11 mouse cellular contexts compared by ENCODE assay signal in genomic region chr10:98417807-98418743, GRCm38 (mm10).
DNase-seq lines count a peak whose midpoint lies in the region; ATAC-seq and TF ChIP-seq lines count a peak whose summit lies in the region.
"Had no signal": no experiment of that assay in that cellular context is flagged by ENCODE, and none has a peak within 500 bp of the region (broad histone marks: within the 10 kb centered on the region; RNA-seq: fewer than 3 reads in every experiment).

No protein-coding gene starts in this region.

- peak; percentile 86 for ATAC-seq in forebrain, embryonic 12.5 days (ENCODE audit: low FRiP score)
- no peak for ATAC-seq in midbrain, embryonic 14.5 days (ENCODE audit: low FRiP score, low TSS enrichment)

- no peaks in the 10 kb centered on the region for H3K4me1 ChIP-seq in CH12.LX (ENCODE audit: control insufficient read depth in 1 of 2, insufficient read depth in 2 of 2)
- no peaks in the 10 kb centered on the region for H3K4me1 ChIP-seq in forebrain, embryonic 12.5 days
- H3K4me1 ChIP-seq in midbrain, embryonic 14.5 days (ENCODE audit: control insufficient read depth, insufficient read depth, low read length), result no peaks in the 10 kb centered on the region

- TF ChIP-seq RAD21 in CH12.LX (IDR thresholded peaks at IDR 0.05; ENCODE audit: low read depth, low read length), result no peak

- DNase-seq in CH12.LX (ENCODE audit: extremely low read depth), result no peak
- DNase-seq in Muller cell, postnatal 12 days (ENCODE audit: inconsistent ontology term), result peak; percentile 76
- peak; percentile 39 for DNase-seq in midbrain, embryonic 14.5 days
- DNase-seq in ovary, postnatal 10 days (ENCODE audit: low spot score), result no peak
- no peak for DNase-seq in gastrocnemius, adult 2 months
- no peak for DNase-seq in adrenal gland, postnatal 36 days
- DNase-seq: kidney, adult 9 months; thymus, postnatal 36 days had no signal

- H3K79me2 ChIP-seq in CH12.LX (replicated peaks; ENCODE audit: control insufficient read depth, extremely low read depth, insufficient read depth, poor library complexity, severe bottlenecking), result no peaks in the 10 kb centered on the region

- H3K4me2 ChIP-seq in CH12.LX (ENCODE audit: insufficient read depth, low read depth, poor library complexity, severe bottlenecking), result peak overlapping the region; percentile 15; the same call in 1 of the 2 replicates
- no peak overlapping the region for H3K4me2 ChIP-seq in forebrain, embryonic 12.5 days
- H3K4me2 ChIP-seq in midbrain, embryonic 14.5 days (ENCODE audit: low read length), result no peak overlapping the region

- no peaks in the 10 kb centered on the region for H3K9me3 ChIP-seq in CH12.LX (replicated peaks; ENCODE audit: low read length)
- no peaks in the 10 kb centered on the region for H3K9me3 ChIP-seq in forebrain, embryonic 12.5 days
- H3K9me3 ChIP-seq in midbrain, embryonic 14.5 days (ENCODE audit: control insufficient read depth, low read length), result no peaks in the 10 kb centered on the region

- TF ChIP-seq POLR2A in CH12.LX (IDR thresholded peaks at IDR 0.05; ENCODE audit: low read depth, low read length), result no peak

- H3K36me3 ChIP-seq in CH12.LX (replicated peaks in 1 of 2; ENCODE audit: control insufficient read depth in 1 of 2, insufficient read depth in 1 of 2, low read length in 1 of 2), result no peaks in the 10 kb centered on the region
- H3K36me3 ChIP-seq in forebrain, embryonic 12.5 days (replicated peaks), result no peaks in the 10 kb centered on the region
- H3K36me3 ChIP-seq in midbrain, embryonic 14.5 days (ENCODE audit: control insufficient read depth, insufficient read depth, low read length), result no peaks in the 10 kb centered on the region

- in situ Hi-C loops in CH12.LX (cut with MboI; ENCODE audit: low pct_ligation_motif_present, low pct_unique_long_range_greater_than_20kb, low sequenced_read_pairs), result no loop called here

- no peak overlapping the region for H3K27ac ChIP-seq in CH12.LX (ENCODE audit: insufficient read depth, low read depth)
- no peak overlapping the region for H3K27ac ChIP-seq in forebrain, embryonic 12.5 days
- 0 out of 2 replicates have a peak overlapping the region, but pooled peaks have one; percentile 32 for H3K27ac ChIP-seq in midbrain, embryonic 14.5 days (replicated peaks; ENCODE audit: low read depth, low read length)
- no peak overlapping the region for H3K27ac ChIP-seq in gastrocnemius, adult 2 months
- H3K27ac ChIP-seq: left cerebral cortex, adult 2 months; liver, embryonic 14.5 days had no signal

- intact Hi-C loops in gastrocnemius, adult 2 months (cut with DNase I), result no loop called here

- TF ChIP-seq CTCF in CH12.LX (conservative IDR thresholded peaks at IDR 0.05 in 1 of 2, IDR thresholded peaks at IDR 0.05 in 1 of 2; ENCODE audit: low read depth in 2 of 2, low read length in 2 of 2), result no peak
- no peak for TF ChIP-seq CTCF in gastrocnemius, adult 2 months (IDR thresholded peaks at IDR 0.05)

- no peak overlapping the region for H3K9ac ChIP-seq in CH12.LX (ENCODE audit: insufficient read depth, low read depth)
- no peak overlapping the region for H3K9ac ChIP-seq in forebrain, embryonic 12.5 days
- no peak overlapping the region for H3K9ac ChIP-seq in midbrain, embryonic 14.5 days (replicated peaks; ENCODE audit: low read length)
- H3K9ac ChIP-seq: liver, embryonic 14.5 days had no signal

- dilution Hi-C loops in CH12.LX (cut with MboI; ENCODE audit: extremely low pct_ligation_motif_present, extremely low pct_unique_long_range_greater_than_20kb, low sequenced_read_pairs), result no loop called here

- TF ChIP-seq EP300 in CH12.LX (IDR thresholded peaks at IDR 0.05; ENCODE audit: low read length), result no peak

- H3K4me3 ChIP-seq in CH12.LX (replicated peaks in 1 of 3; ENCODE audit: low read depth in 2 of 3, low read length in 2 of 3, poor library complexity in 1 of 3), result no peak overlapping the region
- no peak overlapping the region for H3K4me3 ChIP-seq in forebrain, embryonic 12.5 days (replicated peaks)
- H3K4me3 ChIP-seq in midbrain, embryonic 14.5 days (replicated peaks; ENCODE audit: low read depth, low read length), result no peak overlapping the region
- H3K4me3 ChIP-seq in gastrocnemius, adult 2 months, result no peak overlapping the region
- H3K4me3 ChIP-seq: left cerebral cortex, adult 2 months had no signal

- 67% methylated on average over 16 of the region's 17 CpGs for WGBS in forebrain, embryonic 12.5 days
- 53% methylated on average over 16 of the region's 17 CpGs for WGBS in midbrain, embryonic 14.5 days

- H3K27me3 ChIP-seq in CH12.LX (replicated peaks), result no peaks in the 10 kb centered on the region
- H3K27me3 ChIP-seq in forebrain, embryonic 12.5 days, result no peaks in the 10 kb centered on the region
- no peaks in the 10 kb centered on the region for H3K27me3 ChIP-seq in midbrain, embryonic 14.5 days (ENCODE audit: control insufficient read depth, insufficient read depth, low read length)

TF ChIP-seq in CH12.LX, 34 proteins besides CTCF, POLR2A, EP300 and RAD21:
- TF ChIP-seq ZMIZ1 (IDR thresholded peaks at IDR 0.05; ENCODE audit: low read depth, low read length), result no peak
- no peak for TF ChIP-seq RCOR1 (conservative IDR thresholded peaks at IDR 0.05; ENCODE audit: low read depth, low read length)
- no peak for TF ChIP-seq KAT2A (IDR thresholded peaks at IDR 0.05; ENCODE audit: insufficient replicate concordance, low read length)
- no peak for TF ChIP-seq JUN (IDR thresholded peaks at IDR 0.05; ENCODE audit: insufficient read depth, low read depth, low read length)
- TF ChIP-seq BHLHE40 (IDR thresholded peaks at IDR 0.05; ENCODE audit: low read depth, low read length), result no peak
- no peak for TF ChIP-seq ETS1 (conservative IDR thresholded peaks at IDR 0.05; ENCODE audit: low read depth, low read length)
- TF ChIP-seq E2F4 (IDR thresholded peaks at IDR 0.05; ENCODE audit: insufficient replicate concordance, low read depth, low read length), result no peak
- no peak for TF ChIP-seq CHD1 (IDR thresholded peaks at IDR 0.05; ENCODE audit: low read depth, low read length)
- no peak for TF ChIP-seq ELF1 (IDR thresholded peaks at IDR 0.05; ENCODE audit: low read depth, low read length)
- no peak for TF ChIP-seq USF1 (IDR thresholded peaks at IDR 0.05; ENCODE audit: low read depth, low read length)
- no peak for TF ChIP-seq TBP (conservative IDR thresholded peaks at IDR 0.05; ENCODE audit: low read depth, low read length)
- no peak for TF ChIP-seq TCF12 (IDR thresholded peaks at IDR 0.05; ENCODE audit: low read depth, low read length)
- no peak for TF ChIP-seq POLR2AphosphoS2 (IDR thresholded peaks at IDR 0.05; ENCODE audit: low read depth, low read length)
- no peak for TF ChIP-seq HCFC1 (IDR thresholded peaks at IDR 0.05; ENCODE audit: low read depth, low read length)
- no peak for TF ChIP-seq GABPA (IDR thresholded peaks at IDR 0.05; ENCODE audit: insufficient replicate concordance, low read depth, low read length)
- TF ChIP-seq MXI1 (IDR thresholded peaks at IDR 0.05; ENCODE audit: low read depth, low read length), result no peak
- TF ChIP-seq USF2 (conservative IDR thresholded peaks at IDR 0.05; ENCODE audit: low read depth, low read length), result no peak
- no peak for TF ChIP-seq MAFK (IDR thresholded peaks at IDR 0.05; ENCODE audit: insufficient replicate concordance, low read length)
- no peak for TF ChIP-seq SIN3A (IDR thresholded peaks at IDR 0.05; ENCODE audit: low read length)
- TF ChIP-seq SMC3 (IDR thresholded peaks at IDR 0.05; ENCODE audit: low read depth, low read length), result no peak
TF ChIP-seq in CH12.LX: peak in this region for 0.

Comparison
In these comparisons a context has a peak if more than half of its experiments do, and no peak if none do; other contexts are left out.
1. DNase-seq: peak in Muller cell, postnatal 12 days (single experiment) and midbrain, embryonic 14.5 days (single experiment); none in CH12.LX (single experiment), ovary, postnatal 10 days (single experiment), gastrocnemius, adult 2 months (single experiment) and adrenal gland, postnatal 36 days (0 of 2).